Mouse (Mus musculus) layer of hippocampus, postnatal 10 days (tissue): Measurements from ENCODE around the gene Baz2b. TPM values are rescaled to one million over a fixed set of nuclear protein-coding genes. Genes with fewer than 3 reads are reported as not detected.
A peak's percentile ranks its signal among the peaks of the same experiment; 100 is the strongest.
"Not testable (repeated sequence)": the region's sequence is repeated elsewhere in the genome, so short reads cannot be mapped to it uniquely, and the experiment has no call there.

Experiments used
- DNase-seq, 2 experiments: peaks; one replicate each; pipeline ENCODE4 v3.0.0; 2021; ENCODE audit warnings: low spot score in 2 of 2
- total RNA-seq, 2 experiments: library from RNA; stranded (reverse); gene quantifications; 2 replicates each; pipeline ENCODE4 v1.2.3; 2021

Baz2b gene
- total RNA-seq, 2 experiments from 2014 or later: 56.8 to 57.6 TPM

DNA sequence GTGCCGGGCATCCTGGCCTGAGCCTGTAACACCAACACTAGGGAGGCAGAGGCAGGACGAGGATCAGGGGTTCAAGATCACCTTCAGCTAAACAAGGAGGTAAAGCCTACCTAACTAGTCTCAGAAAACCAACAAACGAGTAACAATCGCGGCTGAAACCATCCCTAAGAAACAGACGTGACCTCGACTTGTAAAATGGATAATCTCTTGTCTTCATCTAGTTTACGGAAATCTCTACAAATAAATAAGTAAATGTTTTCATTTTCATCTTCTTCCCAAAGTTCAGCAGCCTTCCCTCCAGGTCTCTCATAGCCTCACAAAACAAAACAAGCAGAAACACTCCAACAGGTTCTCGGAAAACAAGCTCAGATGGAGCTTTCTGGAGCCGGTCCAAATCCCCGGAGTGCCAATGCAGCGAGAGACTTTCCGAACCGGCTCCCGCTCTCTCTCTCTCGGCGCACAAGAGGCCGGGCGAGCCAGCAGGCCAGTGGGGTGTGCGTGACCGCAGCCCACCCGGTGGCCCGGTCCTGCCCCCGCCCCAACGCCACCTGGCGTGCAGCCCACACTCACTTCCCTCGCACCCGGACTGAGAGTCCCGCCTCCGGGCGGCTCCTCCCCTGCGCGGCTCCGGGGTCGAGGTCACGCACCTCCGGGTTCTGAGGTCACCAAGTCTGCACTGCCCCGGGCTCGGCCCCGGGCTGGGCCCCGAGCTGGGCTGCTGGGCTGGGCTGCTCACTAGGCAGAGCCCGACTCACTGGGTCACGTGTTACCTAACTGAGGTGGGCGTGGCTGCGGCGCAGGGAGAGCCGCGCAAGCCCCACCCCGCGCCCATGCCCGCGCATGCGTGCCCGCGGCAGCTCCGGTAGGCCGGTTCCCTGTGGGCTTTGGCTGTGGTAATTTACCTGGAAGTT, 327.6 kb downstream of the Baz2b start, which contains the start of gene Wdsub1:
TSS of gene Wdsub1 (minus strand) at position 761 of the 911 bp plus-strand sequence.
- peak; percentile 87 to 92 for DNase-seq

- no peak for DNase-seq
Measured at GRCm38 (mm10) chr2:59881404-59881803, 328.2 kb downstream of the Baz2b start.

DNA sequence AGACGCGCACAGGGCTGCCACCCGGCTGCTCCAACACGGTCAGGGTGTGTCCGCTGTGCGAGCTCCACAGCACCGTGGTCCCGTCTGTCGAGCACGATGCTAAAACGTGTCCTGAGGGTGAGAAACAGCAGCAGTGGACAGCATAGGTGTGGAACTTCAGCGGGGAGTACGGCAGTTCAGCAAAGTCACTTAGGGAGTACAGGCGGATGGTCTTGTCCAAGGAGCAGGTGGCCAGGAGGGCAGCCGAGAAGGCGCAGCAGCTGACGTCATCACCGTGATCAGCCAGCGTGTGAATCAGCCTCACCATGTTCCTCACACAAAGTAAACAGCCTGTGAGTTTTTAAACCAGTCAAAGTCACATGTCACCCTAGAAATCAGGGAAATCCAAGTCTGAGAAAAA, 331.4 kb downstream of the Baz2b start:
- no peak for DNase-seq

DNA sequence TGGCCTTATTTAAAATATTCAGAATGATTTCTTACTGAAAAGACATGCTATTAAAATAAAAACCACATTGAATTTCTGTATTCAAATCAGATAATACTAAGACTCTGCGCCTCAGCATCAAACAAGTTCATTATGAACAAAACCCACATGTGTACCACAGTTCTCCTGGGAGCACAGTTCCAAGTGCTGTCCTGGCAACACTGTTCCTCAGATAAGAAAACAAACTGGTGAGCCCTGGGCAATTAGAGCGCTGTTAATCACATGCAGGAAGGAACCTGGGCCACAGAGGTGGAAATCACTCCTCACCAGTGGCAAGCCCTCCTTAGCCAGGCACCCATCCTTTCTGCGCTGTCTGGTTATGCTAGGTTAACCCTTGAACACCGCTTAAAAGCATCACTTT, 332.3 kb downstream of the Baz2b start:
- no peak for DNase-seq

- DNase-seq: no peak
Measured at GRCm38 (mm10) chr2:59876482-59876881, 333.2 kb downstream of the Baz2b start.

DNA sequence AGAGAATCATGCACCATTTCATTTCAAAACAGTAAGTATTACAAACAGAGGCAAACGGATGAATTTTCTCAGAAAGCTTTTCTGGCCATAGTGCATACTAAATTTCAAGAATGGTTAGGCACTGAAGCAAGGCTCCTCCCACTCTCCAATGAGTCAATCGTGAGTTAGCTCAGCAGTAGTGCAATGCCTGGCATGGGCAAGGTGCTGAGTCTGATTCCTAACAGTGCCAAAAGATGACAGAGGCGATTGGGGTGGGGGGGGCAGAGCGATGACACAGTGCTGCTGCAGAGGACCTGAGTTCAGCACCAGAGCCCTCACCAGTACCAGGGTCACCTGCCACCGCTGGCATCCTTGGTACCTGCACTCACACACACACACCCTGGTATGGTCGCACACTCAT, 339.1 kb downstream of the Baz2b start:
- no peak for DNase-seq

DNA sequence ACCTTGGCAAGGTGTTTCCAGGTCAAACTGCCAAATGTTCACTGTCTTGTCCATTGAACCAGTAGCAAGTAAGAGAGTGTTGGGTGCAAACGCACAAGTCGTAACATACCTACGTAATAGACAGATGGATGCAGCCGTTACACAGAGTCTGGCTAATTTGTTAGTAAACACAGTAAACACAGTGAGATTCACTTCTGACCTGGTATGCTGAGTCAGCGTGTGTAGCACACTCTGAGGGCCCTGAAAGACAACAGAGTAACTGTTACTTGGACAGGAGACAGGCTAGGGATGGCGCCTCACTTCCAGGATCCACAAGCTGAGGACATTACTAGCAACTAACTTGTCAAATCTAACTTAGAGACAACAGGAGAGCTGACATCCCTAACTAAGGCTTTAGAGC, 347.0 kb downstream of the Baz2b start:
- DNase-seq: no peak

DNA sequence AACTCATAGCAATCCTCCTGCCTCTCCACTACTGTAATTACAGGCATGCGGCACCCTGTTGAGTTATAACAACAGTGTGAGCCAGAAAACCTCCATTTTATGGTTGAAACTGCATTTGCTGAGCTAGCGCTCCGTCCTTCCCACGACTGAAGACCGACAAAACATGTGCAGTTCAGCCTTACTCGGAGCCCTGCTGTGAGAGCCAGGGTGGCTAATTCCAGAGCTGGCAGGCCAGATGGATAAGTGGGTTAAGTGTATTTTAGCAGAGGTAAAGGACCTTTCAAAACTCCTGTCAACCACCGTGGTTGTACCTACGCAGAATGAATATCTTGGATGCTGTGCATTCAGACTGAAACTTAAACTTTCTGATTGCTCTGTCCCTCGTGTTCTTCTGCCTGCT, 355.3 kb downstream of the Baz2b start:
- no peak for DNase-seq

DNA sequence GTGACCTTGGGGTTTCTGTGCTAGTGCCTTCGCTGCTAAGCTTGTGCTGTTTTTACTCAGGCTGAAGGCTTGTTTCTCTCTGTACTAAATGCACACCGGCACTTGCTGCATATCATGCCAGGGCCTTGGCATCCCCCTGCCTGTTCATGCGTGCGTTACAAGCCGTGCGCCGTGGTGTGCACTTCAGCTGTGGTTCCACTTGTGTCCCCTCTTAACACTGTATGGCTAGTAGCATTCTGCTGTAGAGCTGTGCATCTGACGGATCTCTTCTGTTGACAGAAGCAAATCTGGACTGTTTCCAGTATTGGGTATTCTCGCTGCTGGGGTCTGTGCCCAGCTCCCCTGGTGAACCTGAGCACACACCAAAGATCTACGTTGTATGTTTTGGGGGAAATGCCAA, 356.1 kb downstream of the Baz2b start:
- no peak for DNase-seq

- no peak for DNase-seq
Measured at GRCm38 (mm10) chr2:59852916-59853315, 356.7 kb downstream of the Baz2b start.

DNA sequence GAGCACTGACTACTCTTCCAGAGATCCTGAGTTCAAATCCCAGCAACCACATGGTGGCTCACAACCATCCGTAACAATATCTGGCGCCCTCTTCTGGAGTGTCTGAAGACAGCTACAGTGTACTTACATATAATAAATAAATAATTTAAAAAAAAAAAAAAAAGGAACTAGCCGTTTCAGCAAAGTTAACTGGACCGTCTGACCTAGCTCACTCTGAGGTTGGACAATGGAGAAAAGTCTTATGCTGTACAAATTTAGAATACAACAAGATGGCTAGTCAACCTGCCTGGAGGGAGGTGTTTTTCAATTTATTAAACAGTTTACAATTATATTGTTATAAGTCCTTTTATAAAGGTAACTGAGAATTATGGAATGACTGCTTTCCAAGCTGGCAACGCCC, 357.8 kb downstream of the Baz2b start:
- not testable (repeated sequence) for DNase-seq

Other genes starting within 250 kb of the Baz2b start
- gene March7, start within 50 bp of the Baz2b start, total RNA-seq: 10 to 100 TPM; 64.7 to 67.3 TPM
- gene Cd302, start 74.6 kb upstream of the Baz2b start, total RNA-seq: 10 to 100 TPM; 10.1 to 10.6 TPM
- gene Ly75, start 173.5 kb upstream of the Baz2b start, total RNA-seq: 1 to 10 TPM; 7.2 to 7.3 TPM